Mouse (Mus musculus) C2C12 (cell line): ENCODE results near the gene Ypel3. TPM values are rescaled to one million over a fixed set of nuclear protein-coding genes. Genes with fewer than 3 reads are reported as not detected.

Source experiments
- H3K27me3 ChIP-seq: one replicate; pipeline ENCODE4 v1.6.1; 2011; ENCODE audit not compliant: control insufficient read depth, insufficient read depth, insufficient read length
- H3K36me3 ChIP-seq: one replicate; pipeline ENCODE4 v1.6.1; 2011; ENCODE audit not compliant: control insufficient read depth, insufficient read depth
- H3K4me3 ChIP-seq: one replicate; pipeline ENCODE4 v1.5.1; 2011; ENCODE audit warnings: mild to moderate bottlenecking, control low read depth; ENCODE audit not compliant: poor library complexity, insufficient read depth, severe bottlenecking
- H3K79me2 ChIP-seq: one replicate; pipeline ENCODE4 v1.6.1; 2011; ENCODE audit not compliant: control insufficient read depth, insufficient read depth
- H3K79me3 ChIP-seq: one replicate; pipeline ENCODE4 v1.6.1; 2011; ENCODE audit warnings: low read depth, control low read depth
- H3ac ChIP-seq: one replicate; pipeline ENCODE3; 2011; ENCODE audit warnings: low read depth; ENCODE audit not compliant: control insufficient read depth, insufficient read length
- CEBPB ChIP-seq: IDR thresholded peaks from one replicate; pipeline ENCODE4 v1.6.1; 2011; ENCODE audit warnings: low read depth, mild to moderate bottlenecking, control low read depth, moderate library complexity
- CTCF ChIP-seq: IDR thresholded peaks from one replicate; pipeline ENCODE4 v1.5.1; 2011; ENCODE audit not compliant: control insufficient read depth, insufficient read depth, insufficient read length
- FOSL1 ChIP-seq: IDR thresholded peaks from one replicate; pipeline ENCODE4 v1.8.0; 2011; ENCODE audit warnings: mild to moderate bottlenecking, low read length; ENCODE audit not compliant: poor library complexity, insufficient read depth, severe bottlenecking
- MAX ChIP-seq: IDR thresholded peaks from one replicate; pipeline ENCODE4 v1.6.1; 2011; ENCODE audit warnings: mild to moderate bottlenecking, control low read depth
- MYOD1 ChIP-seq: IDR thresholded peaks from one replicate; pipeline ENCODE4 v1.6.1; 2011; ENCODE audit warnings: low read depth; ENCODE audit not compliant: control insufficient read depth, insufficient read length
- MYOG ChIP-seq: IDR thresholded peaks from one replicate; pipeline ENCODE4 v1.6.1; 2011; ENCODE audit not compliant: control insufficient read depth, insufficient read length; ENCODE audit errors: extremely low read depth
- USF1 ChIP-seq: IDR thresholded peaks from one replicate; pipeline ENCODE4 v1.6.1; 2011; ENCODE audit warnings: low read depth, mild to moderate bottlenecking, control low read depth, moderate library complexity
- polyA plus RNA-seq: library from polyadenylated mRNA; unstranded; fragments of >200 nt; fragmentation: generic; extraction: Trizol; gene quantifications from one replicate; pipeline ENCODE4 v1.2.1, GENCODE M21; 2012; ENCODE audit warnings: missing spikeins

Gene Ypel3
- polyA plus RNA-seq, 1 experiment: 16.6 TPM

DNA sequence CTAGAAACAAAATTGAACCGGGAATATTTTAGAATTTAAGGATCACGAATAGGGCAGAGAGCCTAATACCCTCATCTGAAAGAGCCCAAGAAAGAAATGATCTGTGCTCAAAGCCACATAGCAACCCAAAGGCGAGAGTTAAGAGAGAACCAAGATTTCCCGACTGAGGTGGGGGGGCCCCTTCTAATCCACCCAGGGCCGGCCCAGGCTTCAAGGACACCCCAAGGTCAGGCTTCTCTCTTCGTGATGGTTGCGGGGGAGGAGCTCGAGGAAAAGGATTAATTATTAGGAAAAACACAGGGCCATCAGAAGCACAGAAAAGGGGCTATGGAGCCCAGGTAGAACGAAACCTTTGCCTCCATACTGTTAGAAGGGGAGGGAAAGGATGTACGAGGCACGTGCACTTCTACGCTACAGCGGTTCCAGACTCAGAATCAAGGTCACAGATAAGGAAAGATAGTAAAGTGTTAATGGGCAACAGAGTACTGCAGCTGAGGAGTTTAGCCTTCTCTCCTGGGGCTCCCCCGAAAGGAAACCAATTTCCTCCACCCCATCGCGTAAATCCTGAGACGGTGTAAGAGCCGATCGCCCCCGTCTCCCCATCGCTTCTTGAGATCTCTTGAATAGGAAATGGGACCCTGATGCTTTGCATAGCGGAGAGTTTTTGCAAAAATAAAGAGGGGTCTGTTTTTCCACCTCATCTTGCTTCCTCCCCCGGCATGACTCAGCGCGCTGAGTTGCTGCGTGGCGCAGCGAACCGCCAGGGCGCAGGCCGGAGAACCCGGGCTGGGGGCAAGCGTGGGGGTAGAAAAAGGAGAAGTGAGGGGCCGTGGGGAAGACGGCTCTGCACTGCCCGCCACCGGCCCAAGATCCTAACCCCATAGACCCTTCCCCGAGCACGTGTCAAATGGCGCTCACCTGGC is 21.6 kb downstream of the Ypel3 start:
- peaks cover 31% of the 10 kb centered on the region for H3K79me3 ChIP-seq
- no peaks in the 10 kb centered on the region for H3K27me3 ChIP-seq
- no peak for TF ChIP-seq CTCF
- TF ChIP-seq FOSL1: no peak
- peak overlapping the region; percentile 95 for H3ac ChIP-seq
- peaks cover 40% of the 10 kb centered on the region for H3K79me2 ChIP-seq
- H3K4me3 ChIP-seq: peak overlapping the region; percentile 74
- H3K36me3 ChIP-seq: peaks cover 31% of the 10 kb centered on the region

DNA sequence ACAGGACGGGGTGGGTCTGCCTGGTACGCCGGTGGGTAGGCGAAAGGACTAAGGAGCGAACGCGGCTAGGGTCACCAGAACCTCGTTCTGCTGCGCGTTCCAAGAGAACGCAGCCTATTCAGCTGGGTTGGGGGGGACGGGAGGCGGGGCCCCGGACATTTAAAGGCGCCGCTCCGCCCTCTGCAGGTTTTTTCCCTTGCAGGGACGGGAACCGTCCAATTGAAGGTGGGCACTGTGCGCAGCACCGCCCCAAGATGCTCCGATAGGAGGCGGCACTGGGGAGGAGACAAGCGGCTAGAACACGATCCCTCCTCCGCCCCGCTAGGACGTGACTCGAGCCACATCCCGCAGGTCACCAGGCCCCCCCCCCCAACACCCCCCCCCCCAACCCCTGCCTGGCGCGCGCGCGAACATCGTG is 22.3 kb downstream of the Ypel3 start:
- H3K79me3 ChIP-seq: peaks cover 31% of the 10 kb centered on the region
- TF ChIP-seq MAX: peak; percentile 26
- TF ChIP-seq CEBPB: no peak
- peaks cover 40% of the 10 kb centered on the region for H3K79me2 ChIP-seq
- no peaks in the 10 kb centered on the region for H3K27me3 ChIP-seq
- peak overlapping the region; percentile 74 for H3K4me3 ChIP-seq
- peaks cover 26% of the 10 kb centered on the region for H3K36me3 ChIP-seq
- peak overlapping the region; percentile 95 for H3ac ChIP-seq

DNA sequence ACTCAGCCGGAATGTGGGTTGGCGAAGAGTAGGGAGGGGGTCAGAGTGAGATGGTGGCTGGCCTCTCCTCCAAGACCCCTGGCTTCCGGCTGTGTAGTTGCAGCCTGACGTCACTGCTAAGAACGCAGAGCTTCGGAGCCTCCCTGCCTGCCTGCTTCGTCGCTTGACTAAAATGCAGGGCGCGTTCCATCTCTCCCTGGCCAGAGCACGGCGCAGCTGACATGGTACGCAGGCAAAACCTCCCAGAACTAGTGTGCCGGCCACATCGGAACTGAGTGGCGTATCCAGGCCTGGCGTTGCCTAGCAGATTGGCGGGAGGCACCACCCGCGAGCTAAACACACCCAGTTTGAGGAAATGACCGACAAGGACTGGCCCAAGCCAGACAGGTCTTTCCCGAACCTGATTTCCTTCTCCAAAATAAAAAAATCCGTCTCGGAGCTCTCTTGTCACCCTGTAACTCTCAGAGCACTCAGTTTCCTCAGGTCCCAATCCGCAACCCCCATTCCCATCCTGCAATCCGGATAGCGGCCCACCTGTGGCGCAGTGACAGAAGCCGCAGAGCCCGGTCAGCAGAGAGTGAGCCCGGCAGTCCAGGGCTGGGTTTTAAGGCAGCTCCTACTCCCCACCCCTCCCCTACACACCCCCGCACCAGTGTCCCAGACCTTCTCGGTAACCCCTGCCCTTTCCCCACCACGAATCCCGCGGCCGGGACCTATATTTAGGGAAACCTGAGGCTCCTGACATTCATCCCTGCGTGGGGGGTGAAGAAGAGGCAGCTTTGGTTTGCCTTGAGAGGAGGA is 22.9 kb downstream of the Ypel3 start:
- Histone ChIP-seq H3K4me3 (peak overlapping the region; percentile 28), H3ac (peak overlapping the region; percentile 76), H3K79me3 (peaks cover 31% of the 10 kb centered on the region), H3K79me2 (peaks cover 40% of the 10 kb centered on the region), H3K36me3 (peaks cover 26% of the 10 kb centered on the region), H3K27me3 (no peaks in the 10 kb centered on the region)
- TF ChIP-seq FOSL1 (no peak), MYOD1 (no peak), USF1 (no peak), MAX (no peak), CTCF (no peak), MYOG (no peak), CEBPB (no peak)

DNA sequence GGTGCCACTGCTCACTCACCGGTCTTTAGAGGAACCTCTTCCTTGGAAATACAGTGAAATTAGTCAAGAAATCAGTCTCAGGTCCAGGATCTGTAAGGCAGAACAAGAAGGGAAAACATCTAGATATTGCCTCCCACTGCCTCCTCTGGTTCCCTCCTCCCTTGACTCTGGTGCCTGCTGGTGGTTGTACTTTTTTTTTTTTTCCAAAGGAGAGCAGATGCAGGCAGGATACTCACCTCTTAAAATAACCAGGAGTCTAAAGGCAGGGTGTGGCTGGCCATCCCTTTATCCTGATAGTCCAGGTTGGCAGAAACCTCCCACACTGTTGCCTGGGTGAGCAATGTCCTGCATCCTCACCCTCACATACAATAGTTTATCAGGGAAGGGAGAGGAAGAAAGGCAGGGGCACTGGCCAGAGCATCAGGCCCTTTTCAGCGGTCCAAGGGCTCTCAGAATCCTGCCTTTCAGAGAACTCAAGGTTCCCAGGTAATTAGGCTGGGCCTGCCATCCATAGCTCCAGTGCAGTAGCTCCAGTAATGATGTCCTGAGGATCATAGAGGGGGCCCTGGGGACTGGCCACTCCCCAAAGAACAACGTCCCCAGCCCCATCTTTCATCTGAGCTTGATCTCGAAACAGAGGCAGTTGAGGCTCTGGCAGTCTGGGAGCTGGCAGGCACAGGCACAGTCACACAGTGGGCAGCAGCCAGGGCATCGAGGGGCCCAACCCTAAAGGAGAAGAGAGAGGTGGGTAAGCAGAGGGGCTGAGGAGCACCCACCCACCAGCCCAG is 23.7 kb downstream of the Ypel3 start:
- peaks cover 31% of the 10 kb centered on the region for H3K79me3 ChIP-seq
- no peak overlapping the region for H3K4me3 ChIP-seq
- H3K79me2 ChIP-seq: peaks cover 36% of the 10 kb centered on the region
- no peaks in the 10 kb centered on the region for H3K27me3 ChIP-seq
- H3ac ChIP-seq: peak overlapping the region; percentile 24
- TF ChIP-seq FOSL1: no peak
- TF ChIP-seq CTCF: no peak
- H3K36me3 ChIP-seq: peaks cover 22% of the 10 kb centered on the region

DNA sequence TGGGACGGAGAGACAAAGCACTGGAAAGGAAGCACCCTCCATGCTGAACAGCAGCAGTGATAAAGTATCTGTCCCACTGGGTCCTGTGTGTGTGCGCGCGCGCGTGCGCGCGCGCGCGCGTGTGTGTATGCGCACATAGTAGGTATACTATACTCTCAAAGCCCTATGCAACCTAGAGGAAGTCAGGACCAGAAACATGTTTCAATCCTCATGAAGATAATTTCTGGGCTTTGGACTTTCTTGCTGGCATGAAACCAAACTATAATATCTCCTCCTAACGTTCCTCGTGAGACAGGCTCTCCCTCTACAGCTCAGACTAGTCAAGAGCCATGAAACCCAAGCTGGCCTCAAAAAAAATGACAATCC is 24.3 kb downstream of the Ypel3 start:
- Histone ChIP-seq H3K79me3 (peaks cover 28% of the 10 kb centered on the region), H3K36me3 (peaks cover 16% of the 10 kb centered on the region), H3ac (no peak overlapping the region), H3K27me3 (no peaks in the 10 kb centered on the region), H3K4me3 (no peak overlapping the region), H3K79me2 (peaks cover 31% of the 10 kb centered on the region)
- TF ChIP-seq MYOG (no peak), CTCF (no peak), MYOD1 (no peak), MAX (no peak), FOSL1 (no peak), CEBPB (no peak), USF1 (no peak)
